Mouse (Mus musculus) gastrocnemius, adult 8-10 months (tissue): Measurements from ENCODE around the gene Tuba1c. TPM values are rescaled to one million over a fixed set of nuclear protein-coding genes. Genes with fewer than 3 reads are reported as not detected.

Experiments used
- microRNA-seq: library from miRNA; unstranded; fragments of <30 nt; microRNA quantifications from one replicate; pipeline ENCODE4 v1.2.0, GENCODE M21; 2022
- total RNA-seq, 4 experiments: library from RNA; stranded (reverse); gene quantifications; 2 replicates each; pipeline ENCODE4 v1.2.4; 2022

Gene Tuba1c
- total RNA-seq, 4 experiments from 2014 or later: 5.7 to 7.8 (median 6.8) TPM

Small RNAs within 50 kb of the gene (microRNA-seq; reads per million reads assigned to microRNA genes)
- not detected for gene Mir6960

Other genes starting within 250 kb of the Tuba1c start
- not detected for gene Wnt1, start 240.0 kb upstream of the Tuba1c start, total RNA-seq
- gene Ddn, start 220.4 kb upstream of the Tuba1c start, total RNA-seq: under 1 TPM; 0.12 to 0.67 (median 0.43) TPM
- 10 to 100 TPM; 43.8 to 55.0 (median 46.9) TPM for gene Prkag1, start 198.4 kb upstream of the Tuba1c start, total RNA-seq
- gene Kmt2d, start 158.7 kb upstream of the Tuba1c start, total RNA-seq: 10 to 100 TPM; 52.6 to 67.2 (median 59.1) TPM
- 1 to 10 TPM; 1.4 to 2.9 (median 2.0) TPM for gene Rhebl1, start 135.4 kb upstream of the Tuba1c start, total RNA-seq
- 1 to 10 TPM in 1 of 4 experiments, under 1 TPM in 3; 0.19 to 1.0 (median 0.49) TPM for gene Dhh, start 131.4 kb upstream of the Tuba1c start, total RNA-seq
- gene Lmbr1l, start 111.7 kb upstream of the Tuba1c start, total RNA-seq: 1 to 10 TPM; 3.7 to 5.0 (median 4.2) TPM
- 10 to 100 TPM; 12.6 to 24.6 (median 20.3) TPM for gene Tuba1b, start 95.3 kb upstream of the Tuba1c start, total RNA-seq
- gene Gm49450, start 76.3 kb upstream of the Tuba1c start, total RNA-seq: not detected
- 10 to 100 TPM; 12.6 to 24.0 (median 18.4) TPM for gene Tuba1a, start 76.2 kb upstream of the Tuba1c start, total RNA-seq
- under 1 TPM in 3 of 4 experiments, not detected in 1; 0.31 to 0.58 (median 0.35) TPM for gene Prph, start 25.3 kb downstream of the Tuba1c start, total RNA-seq
- gene Troap, start 44.7 kb downstream of the Tuba1c start, total RNA-seq: not detected
- gene C1ql4, start 57.9 kb downstream of the Tuba1c start, total RNA-seq: not detected
- under 1 TPM in 1 of 4 experiments, not detected in 3; 0.24 TPM for gene Dnajc22, start 63.3 kb downstream of the Tuba1c start, total RNA-seq
- 1 to 10 TPM; 3.0 to 5.4 (median 4.1) TPM for gene Spats2, start 96.0 kb downstream of the Tuba1c start, total RNA-seq
- not detected for gene Kcnh3, start 195.0 kb downstream of the Tuba1c start, total RNA-seq
- 10 to 100 TPM; 18.8 to 34.0 (median 26.1) TPM for gene Mcrs1, start 222.1 kb downstream of the Tuba1c start, total RNA-seq